Mouse (Mus musculus) stomach, embryonic 15.5 days (tissue): ENCODE data around the gene Gm20532. TPM values are rescaled to one million over a fixed set of nuclear protein-coding genes. Genes with fewer than 3 reads are reported as not detected.

ENCODE experiments used
- ATAC-seq: fragments of 200-750 bp; cut with Nextera tagmentation; 2 replicates; pipeline ENCODE4 v1.8.0; 2017; ENCODE audit warnings: low read depth, moderate number of reproducible peaks, moderate TSS enrichment; ENCODE audit not compliant: insufficient read depth, low FRiP score
- H3K27ac ChIP-seq: fragments of 300-500 bp; sonication (generic); 2 replicates; pipeline ENCODE4 v1.5.1; 2015; ENCODE audit warnings: mild to moderate bottlenecking, inconsistent platforms
- H3K27me3 ChIP-seq: fragments of 300-500 bp; sonication (generic); replicated peaks from 2 replicates; pipeline ENCODE4 v1.6.1; 2015; ENCODE audit warnings: inconsistent platforms
- H3K36me3 ChIP-seq: fragments of 300-500 bp; sonication (generic); 2 replicates; pipeline ENCODE4 v1.6.1; 2015; ENCODE audit warnings: inconsistent platforms
- H3K4me1 ChIP-seq: fragments of 300-500 bp; sonication (generic); 2 replicates; pipeline ENCODE4 v1.6.1; 2015; ENCODE audit warnings: inconsistent platforms
- H3K4me2 ChIP-seq: fragments of 300-500 bp; sonication (generic); 2 replicates; pipeline ENCODE4 v1.6.1; 2015; ENCODE audit warnings: mild to moderate bottlenecking, inconsistent platforms
- H3K4me3 ChIP-seq: fragments of 300-500 bp; sonication (generic); replicated peaks from 2 replicates; pipeline ENCODE4 v1.5.1; 2015; ENCODE audit warnings: inconsistent platforms
- H3K9ac ChIP-seq: fragments of 300-500 bp; sonication (generic); 2 replicates; pipeline ENCODE4 v1.6.1; 2015; ENCODE audit warnings: inconsistent platforms
- H3K9me3 ChIP-seq: fragments of 300-500 bp; sonication (generic); 2 replicates; pipeline ENCODE4 v1.6.1; 2016; ENCODE audit warnings: inconsistent platforms
- WGBS: fragments of 180-500 bp; shearing (Covaris S2); methylation state at CpG from one replicate; pipeline ENCODE4 v1.1.7; 2015; 5-methylcytosine and 5-hydroxymethylcytosine counted together
- polyA plus RNA-seq: library from polyadenylated mRNA; unstranded; fragments of >200 nt; fragmentation: Nextera tagmentation; extraction: Ambion mirVana; gene quantifications from 2 replicates; pipeline ENCODE4 v1.2.1, GENCODE M21; 2015

The Gm20532 gene
- polyA plus RNA-seq, 1 experiment from 2014 or later: not detected

DNA sequence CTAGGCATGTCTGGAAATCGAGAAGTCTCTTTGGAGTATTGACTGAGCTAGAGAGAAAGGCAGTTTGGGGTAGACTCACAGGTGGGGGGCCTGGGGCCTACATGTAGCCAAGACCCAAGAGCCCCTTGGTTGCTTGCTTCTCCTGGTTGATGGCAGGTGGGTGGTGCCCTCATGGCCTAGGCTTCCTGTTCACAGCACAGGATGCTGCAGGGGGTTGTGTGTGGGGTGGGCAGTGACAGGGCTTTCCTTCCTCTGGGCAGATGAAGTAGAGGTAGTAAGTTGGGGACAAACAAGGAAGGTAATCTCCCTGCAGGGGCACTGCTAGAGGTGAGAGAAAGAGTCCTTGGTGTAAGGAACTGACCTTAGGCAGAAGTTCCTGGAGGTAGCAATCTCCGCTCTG is 34.4 kb upstream of the Gm20532 start:
- no peak overlapping the region for H3K4me2 ChIP-seq
- no peaks in the 10 kb centered on the region for H3K27me3 ChIP-seq
- no peak overlapping the region for H3K9ac ChIP-seq
- H3K9me3 ChIP-seq: no peaks in the 10 kb centered on the region
- H3K36me3 ChIP-seq: no peaks in the 10 kb centered on the region
- H3K4me3 ChIP-seq: no peak overlapping the region
- 79% methylated on average over 2 of the region's 2 CpGs for WGBS
- peaks cover 42% of the 10 kb centered on the region; the same call in 1 of the 2 replicates for H3K4me1 ChIP-seq
- H3K27ac ChIP-seq: no peak overlapping the region
- no peak for ATAC-seq

GRCm38 (mm10) chr2:26553904-26554303 is 32.5 kb upstream of the Gm20532 start:
- 65% methylated on average over 9 of the region's 9 CpGs for WGBS
- no peaks in the 10 kb centered on the region for H3K27me3 ChIP-seq
- peak overlapping the region; percentile 68 for H3K27ac ChIP-seq
- H3K9ac ChIP-seq: no peak overlapping the region
- no peak overlapping the region for H3K4me2 ChIP-seq
- peaks cover 38% of the 10 kb centered on the region; the same call in 1 of the 2 replicates for H3K4me1 ChIP-seq
- H3K9me3 ChIP-seq: no peaks in the 10 kb centered on the region
- no peaks in the 10 kb centered on the region for H3K36me3 ChIP-seq
- H3K4me3 ChIP-seq: no peak overlapping the region
- no peak for ATAC-seq

- Histone ChIP-seq H3K9ac (no peak overlapping the region), H3K36me3 (no peaks in the 10 kb centered on the region), H3K4me1 (peaks cover 32% of the 10 kb centered on the region; the same call in 1 of the 2 replicates), H3K9me3 (no peaks in the 10 kb centered on the region), H3K27ac (0 out of 2 replicates have a peak overlapping the region, but pooled peaks have one; percentile 13), H3K4me3 (no peak overlapping the region), H3K27me3 (no peaks in the 10 kb centered on the region), H3K4me2 (no peak overlapping the region)
- 78% methylated on average over 4 of the region's 4 CpGs for WGBS
- no peak for ATAC-seq
Observed at GRCm38 (mm10) chr2:26555076-26555475, 31.4 kb upstream of the Gm20532 start.

DNA sequence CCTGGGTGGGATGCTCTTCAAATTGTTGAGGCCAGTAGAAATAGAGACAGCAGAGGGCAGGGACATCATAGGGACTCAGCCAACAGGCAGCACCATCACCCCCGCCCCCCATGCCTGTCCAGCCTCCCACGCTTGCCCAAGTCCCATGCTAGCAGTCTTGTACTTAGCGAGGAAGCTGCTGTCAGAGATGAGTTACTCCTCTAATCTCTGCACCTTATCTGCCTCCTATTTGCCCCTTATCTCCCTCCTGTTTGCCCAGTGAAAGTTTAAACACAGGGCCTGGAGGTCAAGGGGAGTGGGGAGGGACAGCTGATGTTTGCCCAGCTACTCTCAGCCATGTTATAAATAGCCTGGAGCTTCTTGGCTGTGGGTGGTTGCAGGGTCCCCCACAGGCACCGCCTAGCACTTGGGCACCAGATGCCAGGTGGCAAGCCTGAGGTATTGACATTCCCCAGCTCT is 29.9 kb upstream of the Gm20532 start:
- peaks cover 31% of the 10 kb centered on the region for H3K4me1 ChIP-seq
- no peak overlapping the region for H3K4me3 ChIP-seq
- no peaks in the 10 kb centered on the region for H3K9me3 ChIP-seq
- H3K4me2 ChIP-seq: no peak overlapping the region
- H3K27ac ChIP-seq: peak overlapping the region; percentile 23
- peak; percentile 61 for ATAC-seq
- no peaks in the 10 kb centered on the region for H3K36me3 ChIP-seq
- WGBS: 30% methylated on average over 4 of the region's 4 CpGs
- no peaks in the 10 kb centered on the region for H3K27me3 ChIP-seq
- H3K9ac ChIP-seq: no peak overlapping the region

GRCm38 (mm10) chr2:26560506-26560905 is 25.9 kb upstream of the Gm20532 start:
- Histone ChIP-seq H3K4me3 (no peak overlapping the region), H3K4me1 (peaks cover 25% of the 10 kb centered on the region), H3K9me3 (no peaks in the 10 kb centered on the region), H3K27ac (no peak overlapping the region), H3K27me3 (no peaks in the 10 kb centered on the region), H3K4me2 (no peak overlapping the region), H3K36me3 (no peaks in the 10 kb centered on the region), H3K9ac (no peak overlapping the region)
- ATAC-seq: no peak
- 87% methylated on average over 5 of the region's 5 CpGs for WGBS

GRCm38 (mm10) chr2:26561351-26562016 is 25.0 kb upstream of the Gm20532 start:
- Histone ChIP-seq H3K4me2 (no peak overlapping the region), H3K9ac (no peak overlapping the region), H3K27ac (no peak overlapping the region), H3K36me3 (no peaks in the 10 kb centered on the region), H3K9me3 (no peaks in the 10 kb centered on the region), H3K4me1 (peaks cover 21% of the 10 kb centered on the region), H3K27me3 (no peaks in the 10 kb centered on the region), H3K4me3 (no peak overlapping the region)
- WGBS: 36% methylated on average over 6 of the region's 6 CpGs
- peak; percentile 61 for ATAC-seq

GRCm38 (mm10) chr2:26566221-26566620 is 20.2 kb upstream of the Gm20532 start:
- no peak overlapping the region for H3K4me2 ChIP-seq
- ATAC-seq: no peak; the same call in 1 of the 2 replicates
- no peak overlapping the region for H3K9ac ChIP-seq
- H3K4me1 ChIP-seq: peaks cover 3% of the 10 kb centered on the region
- H3K4me3 ChIP-seq: no peak overlapping the region
- H3K27me3 ChIP-seq: no peaks in the 10 kb centered on the region
- no peaks in the 10 kb centered on the region for H3K36me3 ChIP-seq
- 24% methylated on average over 4 of the region's 4 CpGs for WGBS
- no peak overlapping the region for H3K27ac ChIP-seq
- no peaks in the 10 kb centered on the region for H3K9me3 ChIP-seq

- H3K36me3 ChIP-seq: no peaks in the 10 kb centered on the region
- 0 out of 2 replicates have a peak, but pooled peaks have one; percentile 24 for ATAC-seq
- H3K4me2 ChIP-seq: no peak overlapping the region
- H3K4me3 ChIP-seq: no peak overlapping the region
- 18% methylated on average over 3 of the region's 3 CpGs for WGBS
- no peaks in the 10 kb centered on the region for H3K9me3 ChIP-seq
- no peaks in the 10 kb centered on the region for H3K27me3 ChIP-seq
- no peaks in the 10 kb centered on the region; the same call in 1 of the 2 replicates for H3K4me1 ChIP-seq
- H3K9ac ChIP-seq: no peak overlapping the region
- no peak overlapping the region for H3K27ac ChIP-seq
Observed at GRCm38 (mm10) chr2:26570034-26570433, 16.4 kb upstream of the Gm20532 start.

GRCm38 (mm10) chr2:26571400-26571799 is 15.0 kb upstream of the Gm20532 start:
- Histone ChIP-seq H3K4me3 (no peak overlapping the region), H3K27ac (peak overlapping the region; percentile 64), H3K36me3 (no peaks in the 10 kb centered on the region), H3K4me2 (no peak overlapping the region), H3K9ac (no peak overlapping the region), H3K4me1 (peaks cover 2% of the 10 kb centered on the region; the same call in 1 of the 2 replicates), H3K27me3 (no peaks in the 10 kb centered on the region), H3K9me3 (no peaks in the 10 kb centered on the region)
- WGBS: 63% methylated on average over 9 of the region's 9 CpGs
- ATAC-seq: no peak

DNA sequence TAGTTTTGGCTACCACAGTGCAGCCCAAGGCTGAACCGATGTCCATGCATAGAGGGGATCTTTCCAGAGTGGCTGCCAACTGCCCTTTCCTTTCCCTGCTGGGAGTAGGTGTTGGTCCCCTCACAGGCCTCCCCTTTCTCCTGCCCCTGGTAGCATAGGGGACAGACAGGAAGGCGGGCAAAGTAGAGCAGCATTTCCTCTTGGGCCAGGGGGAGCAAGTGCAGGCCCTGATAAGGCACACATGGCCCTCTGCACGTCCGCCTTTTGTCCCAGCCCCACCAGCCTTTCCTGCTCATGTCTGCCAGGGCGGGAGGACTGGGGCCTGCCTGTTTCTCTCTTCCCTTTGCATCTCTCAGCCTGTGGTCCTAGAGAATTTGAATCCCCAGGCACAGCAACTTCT is 14.6 kb upstream of the Gm20532 start:
- Histone ChIP-seq H3K27ac (peak overlapping the region; percentile 64), H3K27me3 (no peaks in the 10 kb centered on the region), H3K9me3 (no peaks in the 10 kb centered on the region), H3K4me2 (no peak overlapping the region), H3K4me1 (peaks cover 2% of the 10 kb centered on the region; the same call in 1 of the 2 replicates), H3K4me3 (no peak overlapping the region), H3K9ac (no peak overlapping the region; the same call in 1 of the 2 replicates), H3K36me3 (no peaks in the 10 kb centered on the region)
- WGBS: 35% methylated on average over 5 of the region's 5 CpGs
- ATAC-seq: peak; percentile 32; the same call in 1 of the 2 replicates

GRCm38 (mm10) chr2:26573396-26573795 is 13.0 kb upstream of the Gm20532 start:
- H3K27me3 ChIP-seq: no peaks in the 10 kb centered on the region
- no peak overlapping the region for H3K4me2 ChIP-seq
- peak; percentile 9; the same call in 1 of the 2 replicates for ATAC-seq
- 43% methylated on average over 12 of the region's 12 CpGs for WGBS
- H3K36me3 ChIP-seq: no peaks in the 10 kb centered on the region
- no peak overlapping the region for H3K4me3 ChIP-seq
- peak overlapping the region; percentile 23; the same call in 1 of the 2 replicates for H3K27ac ChIP-seq
- H3K4me1 ChIP-seq: peaks cover 7% of the 10 kb centered on the region; the same call in 1 of the 2 replicates
- no peaks in the 10 kb centered on the region for H3K9me3 ChIP-seq
- no peak overlapping the region for H3K9ac ChIP-seq

DNA sequence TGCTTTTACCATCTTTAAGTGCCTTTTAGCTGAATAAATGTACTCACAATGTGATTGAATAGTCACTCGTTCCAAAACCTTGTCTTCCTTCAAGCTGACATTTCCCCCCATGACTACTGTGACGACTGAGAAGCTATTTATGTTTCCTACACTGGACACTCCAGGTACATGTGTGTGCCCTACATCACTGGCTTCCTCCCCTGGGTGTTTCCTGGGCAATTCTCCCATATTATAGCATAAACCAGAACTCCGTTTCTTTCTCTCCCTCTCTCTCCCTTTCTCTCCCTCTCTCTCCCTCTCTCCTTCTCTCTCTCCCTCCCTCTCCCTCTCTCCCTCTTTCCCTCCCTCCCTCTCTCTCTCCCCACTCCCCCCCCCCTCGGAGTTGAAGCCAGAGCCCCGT is 12.6 kb upstream of the Gm20532 start:
- ATAC-seq: no peak
- WGBS: 13% methylated on average over 5 of the region's 5 CpGs
- no peak overlapping the region for H3K4me2 ChIP-seq
- no peaks in the 10 kb centered on the region for H3K9me3 ChIP-seq
- H3K4me1 ChIP-seq: peaks cover 7% of the 10 kb centered on the region; the same call in 1 of the 2 replicates
- no peaks in the 10 kb centered on the region for H3K36me3 ChIP-seq
- no peak overlapping the region for H3K9ac ChIP-seq
- no peak overlapping the region for H3K4me3 ChIP-seq
- H3K27me3 ChIP-seq: no peaks in the 10 kb centered on the region
- peak overlapping the region; percentile 23; the same call in 1 of the 2 replicates for H3K27ac ChIP-seq
